Mouse (Mus musculus) liver, adult 2 months (tissue): ENCODE results near the gene Gfm1. TPM values are rescaled to one million over a fixed set of nuclear protein-coding genes. Genes with fewer than 3 reads are reported as not detected.

ENCODE experiments used
- DNase-seq: peaks from one replicate; pipeline ENCODE4 v3.0.0-alpha.2; 2011; ENCODE audit warnings: low read depth, low spot score; ENCODE audit errors: extremely low read depth
- H3K27ac ChIP-seq: fragments of 200-500 bp; replicated peaks from 2 replicates; pipeline ENCODE4 v1.5.1; 2012; ENCODE audit warnings: low read depth, mild to moderate bottlenecking, control low read depth, inconsistent platforms, low read length; ENCODE audit not compliant: insufficient read depth
- H3K27me3 ChIP-seq: fragments of 200-500 bp; 2 replicates; pipeline ENCODE4 v1.6.1; 2012; ENCODE audit warnings: mild to moderate bottlenecking, moderate library complexity, low read length, inconsistent platforms; ENCODE audit not compliant: control insufficient read depth, insufficient read depth
- H3K36me3 ChIP-seq: fragments of 200-500 bp; 2 replicates; pipeline ENCODE4 v1.6.1; 2012; ENCODE audit warnings: low read length, inconsistent platforms; ENCODE audit not compliant: control insufficient read depth, insufficient read depth
- H3K4me1 ChIP-seq: fragments of 200-500 bp; 2 replicates; pipeline ENCODE4 v1.6.1; 2011; ENCODE audit warnings: low read length; ENCODE audit not compliant: control insufficient read depth, insufficient read depth
- H3K4me3 ChIP-seq: fragments of 200-500 bp; 2 replicates; pipeline ENCODE4 v1.5.1; 2011; ENCODE audit warnings: low read depth, mild to moderate bottlenecking, control low read depth, low read length, moderate library complexity; ENCODE audit not compliant: insufficient read depth
- H3K79me2 ChIP-seq: fragments of 200-500 bp; 2 replicates; pipeline ENCODE4 v1.6.1; 2012; ENCODE audit warnings: inconsistent platforms, mild to moderate bottlenecking, low read length, moderate library complexity; ENCODE audit not compliant: control insufficient read depth, insufficient read depth
- H3K9ac ChIP-seq: fragments of 200-500 bp; 2 replicates; pipeline ENCODE4 v1.6.1; 2012; ENCODE audit warnings: low read depth, mild to moderate bottlenecking, control low read depth, inconsistent platforms, low read length
- CTCF ChIP-seq: fragments of 200-500 bp; IDR thresholded peaks from 2 replicates; pipeline ENCODE4 v1.5.1; 2011; ENCODE audit warnings: low read depth, low read length, control low read depth
- POLR2A ChIP-seq: fragments of 200-500 bp; IDR thresholded peaks from 2 replicates; pipeline ENCODE4 v1.6.1; 2011; ENCODE audit warnings: low read length, control low read depth; ENCODE audit not compliant: insufficient read depth; ENCODE audit errors: extremely low read depth
- WGBS: fragments of 180-500 bp; shearing (Covaris S2); methylation state at CpG from one replicate; pipeline ENCODE4 v1.1.7; 2018; 5-methylcytosine and 5-hydroxymethylcytosine counted together
- polyA plus RNA-seq: library from polyadenylated mRNA; depleted of rRNA; stranded (reverse); fragments of >200 nt; gene quantifications from 2 replicates; pipeline ENCODE4 v1.2.3, GENCODE M21; 2012
- total RNA-seq: library from RNA; depleted of rRNA; stranded (reverse); fragments of >200 nt; gene quantifications from 2 replicates; pipeline ENCODE4 v1.2.3, GENCODE M21; 2014

The Gfm1 gene
- total and polyA plus RNA-seq, 2 experiments: 34.0 to 44.2 TPM

DNA sequence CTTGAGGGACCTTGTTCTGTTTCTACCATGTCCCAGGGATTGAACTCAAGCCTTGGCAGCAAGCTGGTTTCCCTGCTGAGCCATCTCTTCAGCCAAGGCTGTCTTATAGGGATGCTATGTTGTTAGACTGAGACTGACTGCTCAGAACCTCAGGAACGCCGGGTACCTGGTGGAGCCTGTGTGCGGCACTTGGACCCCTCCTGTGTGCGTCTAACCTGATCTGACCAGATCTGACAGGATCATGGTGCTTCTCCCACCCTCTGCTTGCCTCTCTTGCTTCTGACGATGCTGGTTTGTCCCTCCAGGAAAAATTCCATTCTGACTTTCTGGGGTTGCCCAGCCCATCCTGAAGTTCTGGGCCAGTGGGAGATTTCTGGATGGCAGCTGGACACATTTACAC lies 36.7 kb downstream of the Gfm1 start:
- H3K4me3 ChIP-seq: no peak overlapping the region
- no peak overlapping the region for H3K27ac ChIP-seq
- H3K4me1 ChIP-seq: 0 out of 2 replicates have a peak, but pooled peaks cover 3% of the 10 kb centered on the region
- DNase-seq: no peak
- no peak overlapping the region for H3K9ac ChIP-seq
- no peaks in the 10 kb centered on the region for H3K79me2 ChIP-seq
- no peaks in the 10 kb centered on the region for H3K27me3 ChIP-seq
- TF ChIP-seq CTCF (no peak), POLR2A (no peak)
- WGBS: 99% methylated on average over 5 of the region's 5 CpGs
- H3K36me3 ChIP-seq: peaks cover 20% of the 10 kb centered on the region

DNA sequence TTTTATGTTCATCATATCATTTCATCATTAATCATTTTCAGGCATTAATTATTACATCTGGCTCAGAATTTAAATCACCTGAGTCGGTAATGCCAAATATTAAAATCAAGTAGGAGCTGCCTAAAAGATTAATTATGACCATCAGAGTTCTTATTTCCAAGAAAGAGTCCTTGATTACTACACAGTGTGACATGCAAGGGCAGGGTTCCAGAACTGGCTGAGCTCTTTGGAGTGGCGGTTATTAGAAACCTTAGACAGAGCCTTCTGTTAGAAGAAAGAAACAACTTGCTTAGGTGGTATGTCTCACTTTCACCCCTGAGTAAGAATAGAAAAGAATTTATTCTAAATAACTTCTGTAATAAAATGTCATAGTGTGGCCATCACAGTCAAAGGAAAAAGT lies 37.4 kb downstream of the Gfm1 start:
- 93% methylated on average over 2 of the region's 2 CpGs for WGBS

DNA sequence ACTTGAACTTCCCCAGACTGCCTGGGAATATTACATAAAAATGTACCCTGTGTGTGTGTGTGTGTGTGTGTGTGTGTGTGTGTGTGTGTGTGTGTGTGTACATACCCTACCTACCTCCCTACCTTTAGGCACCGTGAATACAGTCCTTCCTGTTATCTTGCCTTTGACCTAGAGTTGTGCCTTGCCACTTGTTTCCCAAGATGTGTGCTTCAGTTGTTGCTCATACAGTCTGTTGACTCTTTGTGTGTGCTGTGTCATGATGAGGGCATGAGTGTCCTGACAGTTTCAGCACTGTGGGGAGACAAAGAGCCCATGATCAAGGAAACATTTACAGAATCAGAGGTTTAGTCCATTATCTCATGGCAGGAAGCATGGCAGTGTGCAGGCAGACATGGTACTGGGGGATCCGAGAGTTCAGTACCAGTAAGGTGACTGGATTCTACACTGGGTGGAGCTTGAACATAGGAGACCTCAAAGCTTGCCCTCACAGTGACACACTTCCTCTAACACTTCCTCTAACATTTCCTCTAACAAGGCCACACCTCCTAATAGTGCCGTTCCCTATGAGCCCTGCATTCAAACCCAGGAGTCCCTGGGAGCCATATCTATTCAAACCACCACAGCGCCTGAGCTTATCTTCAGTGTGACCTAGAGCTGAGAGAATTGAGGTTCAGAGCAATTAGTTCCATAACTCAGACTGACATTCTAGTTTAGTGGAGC lies 41.7 kb downstream of the Gfm1 start:
- Histone ChIP-seq H3K27me3 (no peaks in the 10 kb centered on the region), H3K4me3 (no peak overlapping the region)
- 75% methylated on average over 4 of the region's 4 CpGs for WGBS

More for the DNA sequence above, 37.4 kb downstream of the Gfm1 start:
- H3K4me3 ChIP-seq: no peak overlapping the region
- H3K27ac ChIP-seq: no peak overlapping the region
- TF ChIP-seq CTCF (no peak), POLR2A (no peak)
- DNase-seq: no peak
- no peak overlapping the region for H3K9ac ChIP-seq
- peaks cover 23% of the 10 kb centered on the region for H3K36me3 ChIP-seq
- 0 out of 2 replicates have a peak, but pooled peaks cover 3% of the 10 kb centered on the region for H3K4me1 ChIP-seq
- no peaks in the 10 kb centered on the region for H3K79me2 ChIP-seq
- no peaks in the 10 kb centered on the region for H3K27me3 ChIP-seq

DNA sequence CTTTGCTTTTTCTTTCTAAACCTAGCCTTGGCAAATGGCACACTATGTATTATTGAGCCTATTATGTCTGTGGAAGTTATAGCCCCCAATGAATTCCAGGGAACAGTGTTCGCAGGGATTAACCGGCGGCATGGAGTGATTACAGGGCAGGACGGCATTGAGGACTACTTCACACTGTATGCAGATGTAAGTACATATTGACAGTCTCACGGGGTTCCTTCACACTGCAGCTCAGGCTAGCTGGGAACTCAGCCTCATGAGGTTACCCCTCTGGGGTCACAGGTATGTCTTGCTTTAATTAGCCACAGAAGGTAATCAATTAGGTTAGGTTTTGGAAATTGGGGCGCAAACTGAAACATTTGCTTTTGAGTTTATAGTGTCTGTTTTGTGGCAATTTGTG lies 43.5 kb downstream of the Gfm1 start:
- no peak overlapping the region for H3K4me3 ChIP-seq
- DNase-seq: no peak
- no peak overlapping the region for H3K9ac ChIP-seq
- no peak for TF ChIP-seq CTCF
- TF ChIP-seq POLR2A: no peak
- H3K27me3 ChIP-seq: no peaks in the 10 kb centered on the region
- H3K36me3 ChIP-seq: peaks cover 39% of the 10 kb centered on the region
- no peaks in the 10 kb centered on the region for H3K4me1 ChIP-seq
- H3K27ac ChIP-seq: no peak overlapping the region
- no peaks in the 10 kb centered on the region for H3K79me2 ChIP-seq
- WGBS: 85% methylated on average over 6 of the region's 6 CpGs

More for the DNA sequence above, 41.7 kb downstream of the Gfm1 start:
- Histone ChIP-seq H3K79me2 (no peaks in the 10 kb centered on the region), H3K9ac (no peak overlapping the region), H3K36me3 (peaks cover 39% of the 10 kb centered on the region), H3K4me1 (no peaks in the 10 kb centered on the region), H3K27ac (no peak overlapping the region)
- peak; percentile 18 for DNase-seq
- no peak for TF ChIP-seq POLR2A

DNA sequence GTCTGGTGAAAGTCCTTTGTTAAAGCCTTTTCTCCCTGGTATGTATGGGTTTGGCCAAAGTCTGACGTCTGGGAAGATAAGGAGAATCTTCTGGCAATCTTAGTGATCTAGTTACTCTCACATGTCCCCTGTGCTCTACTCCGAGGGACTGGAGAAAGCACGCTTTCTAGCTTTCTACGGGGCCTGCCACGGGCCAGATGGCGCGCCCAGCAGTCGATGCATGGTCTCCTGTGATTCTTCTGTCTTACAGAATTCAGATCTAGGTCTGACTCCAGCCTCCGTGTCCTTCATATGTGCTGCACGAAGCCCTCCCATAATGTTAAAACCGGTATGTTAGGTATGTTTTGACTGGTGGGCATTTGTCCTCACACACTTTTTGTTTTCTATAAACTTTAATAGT lies 49.9 kb downstream of the Gfm1 start:
- Histone ChIP-seq H3K27ac (no peak overlapping the region), H3K36me3 (peaks cover 36% of the 10 kb centered on the region), H3K27me3 (no peaks in the 10 kb centered on the region), H3K4me3 (no peak overlapping the region), H3K79me2 (no peaks in the 10 kb centered on the region), H3K9ac (no peak overlapping the region), H3K4me1 (no peaks in the 10 kb centered on the region)
- TF ChIP-seq CTCF (no peak), POLR2A (no peak)
- WGBS: 96% methylated on average over 11 of the region's 11 CpGs
- no peak for DNase-seq

DNA sequence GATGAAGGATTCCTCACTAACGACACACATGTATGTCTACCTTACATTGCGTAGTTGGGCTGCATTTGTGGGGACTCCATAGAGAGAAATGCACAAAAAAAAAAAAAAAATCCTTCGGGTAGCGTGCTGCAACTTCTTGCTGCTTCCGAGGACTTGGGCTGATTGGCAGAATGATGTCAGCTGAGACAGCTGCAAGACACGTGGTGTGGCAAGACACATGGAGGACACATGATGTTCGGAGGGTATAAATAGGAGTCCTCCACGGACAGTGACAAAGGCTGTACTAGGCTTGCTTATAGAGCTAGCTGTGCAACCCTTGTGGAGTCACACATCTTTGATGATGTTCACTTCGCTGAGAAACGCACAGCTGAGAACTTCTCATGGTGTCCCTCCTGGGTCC lies 52.5 kb downstream of the Gfm1 start:
- Histone ChIP-seq H3K79me2 (no peaks in the 10 kb centered on the region), H3K27ac (no peak overlapping the region), H3K9ac (no peak overlapping the region), H3K36me3 (peaks cover 27% of the 10 kb centered on the region), H3K4me3 (no peak overlapping the region), H3K4me1 (no peaks in the 10 kb centered on the region), H3K27me3 (no peaks in the 10 kb centered on the region)
- TF ChIP-seq POLR2A (no peak), CTCF (no peak)
- no peak for DNase-seq
- 93% methylated on average over 10 of the region's 10 CpGs for WGBS
